Mouse (Mus musculus) neural tube, embryonic 11.5 days (tissue): ENCODE measurements around the gene Gm49388. TPM values are rescaled to one million over a fixed set of nuclear protein-coding genes. Genes with fewer than 3 reads are reported as not detected.
"Not testable (repeated sequence)": the region's sequence is repeated elsewhere in the genome, so short reads cannot be mapped to it uniquely, and the experiment has no call there.

ENCODE experiments used
- ATAC-seq: fragments of 200-750 bp; cut with Nextera tagmentation; 2 replicates; pipeline ENCODE4 v1.8.0; 2017; ENCODE audit warnings: moderate number of reproducible peaks, mild to moderate bottlenecking, moderate TSS enrichment, moderate library complexity; ENCODE audit not compliant: insufficient read depth, low FRiP score, low TSS enrichment
- DNase-seq: peaks from one replicate; pipeline ENCODE4 v3.0.0-alpha.2; 2015; ENCODE audit warnings: low spot score
- H3K27ac ChIP-seq: fragments of 300-500 bp; sonication (generic); 2 replicates; pipeline ENCODE4 v1.5.1; 2014; ENCODE audit warnings: low read depth, mild to moderate bottlenecking, low read length
- H3K27me3 ChIP-seq: fragments of 300-500 bp; sonication (generic); 2 replicates; pipeline ENCODE4 v1.6.1; 2014; ENCODE audit warnings: mild to moderate bottlenecking, low read length, mixed read lengths; ENCODE audit not compliant: control insufficient read depth, insufficient read depth
- H3K36me3 ChIP-seq: fragments of 300-500 bp; sonication (generic); 2 replicates; pipeline ENCODE4 v1.6.1; 2014; ENCODE audit warnings: mild to moderate bottlenecking, low read length, moderate library complexity, mixed read lengths; ENCODE audit not compliant: control insufficient read depth, insufficient read depth
- H3K4me1 ChIP-seq: fragments of 300-500 bp; sonication (generic); 2 replicates; pipeline ENCODE4 v1.6.1; 2014; ENCODE audit warnings: low read length, mixed read lengths; ENCODE audit not compliant: control insufficient read depth, insufficient read depth
- H3K4me2 ChIP-seq: fragments of 300-500 bp; sonication (generic); 2 replicates; pipeline ENCODE4 v1.6.1; 2014; ENCODE audit warnings: low read depth, mild to moderate bottlenecking, moderate library complexity
- H3K4me3 ChIP-seq: fragments of 300-500 bp; sonication (generic); 2 replicates; pipeline ENCODE4 v1.5.1; 2014; ENCODE audit warnings: low read depth, low read length
- H3K9ac ChIP-seq: fragments of 300-500 bp; sonication (generic); 2 replicates; pipeline ENCODE4 v1.6.1; 2014; ENCODE audit warnings: mild to moderate bottlenecking, low read length
- H3K9me3 ChIP-seq: fragments of 300-500 bp; sonication (generic); 2 replicates; pipeline ENCODE4 v1.6.1; 2016; ENCODE audit warnings: low read length; ENCODE audit not compliant: control insufficient read depth
- WGBS: fragments of 180-500 bp; shearing (Covaris S2); extraction: QIAGEN DNeasy Blood & Tissue Kit; methylation state at CpG from one replicate; pipeline ENCODE4 v1.1.7; 2014; 5-methylcytosine and 5-hydroxymethylcytosine counted together
- polyA plus RNA-seq: library from polyadenylated mRNA; unstranded; fragments of >200 nt; fragmentation: Nextera tagmentation; extraction: Ambion mirVana; gene quantifications from 2 replicates; pipeline ENCODE4 v1.2.1, GENCODE M21; 2014

Gene Gm49388
- polyA plus RNA-seq, 1 experiment from 2014 or later, result not detected

DNA sequence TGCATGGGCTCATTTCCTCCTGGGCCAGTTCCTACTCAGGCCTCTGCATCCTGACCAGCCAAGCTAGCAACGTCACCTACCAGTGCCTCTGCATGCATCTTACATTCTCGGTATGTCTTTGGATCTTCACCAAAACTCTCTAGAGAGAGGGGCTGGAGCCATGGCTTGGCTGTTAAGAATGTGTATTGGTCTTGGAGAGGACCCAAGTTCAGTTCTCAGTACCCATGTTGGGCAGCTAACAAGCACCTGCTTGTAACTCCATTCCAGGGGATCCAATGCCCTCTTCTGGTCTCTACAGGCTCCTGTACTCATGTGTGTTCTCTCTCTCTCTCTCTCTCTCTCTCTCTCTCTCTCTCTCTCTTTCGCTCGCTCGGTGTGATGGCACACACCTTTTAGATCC, 32.4 kb downstream of the Gm49388 start:
- H3K36me3 ChIP-seq, result no peaks in the 10 kb centered on the region
- H3K9ac ChIP-seq, result no peak overlapping the region
- no peak for ATAC-seq
- H3K4me2 ChIP-seq, result no peak overlapping the region
- 98% methylated on average over 5 of the region's 5 CpGs for WGBS
- no peak overlapping the region for H3K4me3 ChIP-seq
- no peaks in the 10 kb centered on the region for H3K9me3 ChIP-seq
- DNase-seq, result no peak
- H3K27me3 ChIP-seq, result no peaks in the 10 kb centered on the region
- H3K4me1 ChIP-seq, result no peaks in the 10 kb centered on the region
- H3K27ac ChIP-seq, result no peak overlapping the region

DNA sequence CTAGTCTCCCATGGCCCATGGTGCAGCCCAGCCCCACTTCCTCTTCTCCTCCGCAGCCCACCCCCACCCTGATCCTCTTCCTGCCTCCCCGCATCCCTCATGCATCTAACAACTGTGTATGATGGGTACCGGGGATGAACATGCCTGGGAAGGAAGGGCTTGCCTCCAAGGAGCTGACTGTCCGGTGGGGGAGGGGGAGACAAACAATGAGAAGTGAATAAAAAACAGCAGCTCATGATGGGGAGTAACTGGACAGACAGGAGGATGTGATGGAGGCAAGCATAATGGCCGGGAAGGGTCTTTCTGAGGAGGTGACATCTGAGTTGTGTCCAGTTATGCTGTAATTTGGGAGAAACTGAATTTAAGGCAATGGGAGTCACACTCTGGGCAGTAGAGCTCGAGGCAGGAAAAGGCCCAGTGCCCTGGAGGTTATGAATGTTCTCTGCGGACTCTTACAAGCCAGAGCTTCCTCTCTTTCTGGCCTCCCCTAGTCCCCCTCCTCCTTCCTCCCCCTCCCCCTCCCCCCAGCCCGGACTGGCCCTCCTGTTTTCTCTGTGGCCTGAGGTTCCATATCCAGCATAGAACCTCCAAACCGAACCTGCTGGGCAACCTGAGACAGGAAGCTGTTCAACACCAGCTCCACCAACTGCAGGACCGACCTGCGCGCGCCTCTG, 35.6 kb downstream of the Gm49388 start:
- Histone ChIP-seq H3K36me3 (no peaks in the 10 kb centered on the region), H3K4me2 (no peak overlapping the region), H3K27ac (no peak overlapping the region), H3K9ac (no peak overlapping the region), H3K9me3 (no peaks in the 10 kb centered on the region), H3K4me3 (no peak overlapping the region), H3K4me1 (peaks cover 3% of the 10 kb centered on the region; the same call in 1 of the 2 replicates), H3K27me3 (no peaks in the 10 kb centered on the region)
- whole genome bisulfite sequencing, result 74% methylated on average over 13 of the region's 13 CpGs
- DNase-seq (no peak), ATAC-seq (no peak)

GRCm38 (mm10) chr7:127822494-127822893, 37.1 kb downstream of the Gm49388 start:
- Histone ChIP-seq H3K27me3 (no peaks in the 10 kb centered on the region), H3K4me2 (no peak overlapping the region), H3K4me3 (no peak overlapping the region), H3K9ac (no peak overlapping the region), H3K27ac (no peak overlapping the region), H3K36me3 (no peaks in the 10 kb centered on the region), H3K9me3 (no peaks in the 10 kb centered on the region), H3K4me1 (peaks cover 3% of the 10 kb centered on the region; the same call in 1 of the 2 replicates)
- 86% methylated on average over 3 of the region's 3 CpGs for WGBS
- DNase-seq (no peak), ATAC-seq (no peak)

- Histone ChIP-seq H3K4me2 (peak overlapping the region; percentile 75), H3K4me1 (peaks cover 3% of the 10 kb centered on the region; the same call in 1 of the 2 replicates), H3K9ac (peak overlapping the region; percentile 79), H3K36me3 (no peaks in the 10 kb centered on the region), H3K27ac (no peak overlapping the region), H3K9me3 (no peaks in the 10 kb centered on the region), H3K4me3 (peak overlapping the region; percentile 67), H3K27me3 (no peaks in the 10 kb centered on the region)
- no peak for DNase-seq
- peak; percentile 15; the same call in 1 of the 2 replicates for ATAC-seq
- 72% methylated on average over 11 of the region's 11 CpGs for WGBS
Measured at GRCm38 (mm10) chr7:127823236-127824171, 38.1 kb downstream of the Gm49388 start.

GRCm38 (mm10) chr7:127824176-127824871, 38.9 kb downstream of the Gm49388 start, which contains the start of the genes Stx4a and Stx1b:
Stx4a (plus strand) TSS chr7:127824294.
Stx1b (minus strand) TSS chr7:127824549.
- 5% methylated on average over 28 of the region's 38 CpGs for whole genome bisulfite sequencing
- DNase-seq, result peak; percentile 80

GRCm38 (mm10) chr7:127835550-127835949, 50.1 kb downstream of the Gm49388 start:
- H3K4me3 ChIP-seq, result no peak overlapping the region
- ATAC-seq (no peak), DNase-seq (no peak)
- no peak overlapping the region for H3K4me2 ChIP-seq
- H3K36me3 ChIP-seq, result no peaks in the 10 kb centered on the region
- no peaks in the 10 kb centered on the region for H3K4me1 ChIP-seq
- H3K27ac ChIP-seq, result no peak overlapping the region
- 71% methylated on average over 2 of the region's 2 CpGs for WGBS
- H3K9ac ChIP-seq, result no peak overlapping the region
- H3K27me3 ChIP-seq, result no peaks in the 10 kb centered on the region
- no peaks in the 10 kb centered on the region for H3K9me3 ChIP-seq

More at GRCm38 (mm10) chr7:127824176-127824871, 38.9 kb downstream of the Gm49388 start, which contains the start of the genes Stx4a and Stx1b:
- Histone ChIP-seq H3K9ac (peak within 1 kb of the TSS; percentile 79), H3K27ac (0 out of 2 replicates have a peak within 1 kb of the TSS, but pooled peaks have one; percentile 53), H3K4me2 (peak within 1 kb of the TSS; percentile 75), H3K4me1 (peaks cover 3% of the 10 kb centered on the region; the same call in 1 of the 2 replicates), H3K9me3 (no peaks in the 10 kb centered on the region), H3K4me3 (peak within 1 kb of the TSS; percentile 67), H3K27me3 (no peaks in the 10 kb centered on the region), H3K36me3 (no peaks in the 10 kb centered on the region)
- ATAC-seq, result peak; percentile 86

DNA sequence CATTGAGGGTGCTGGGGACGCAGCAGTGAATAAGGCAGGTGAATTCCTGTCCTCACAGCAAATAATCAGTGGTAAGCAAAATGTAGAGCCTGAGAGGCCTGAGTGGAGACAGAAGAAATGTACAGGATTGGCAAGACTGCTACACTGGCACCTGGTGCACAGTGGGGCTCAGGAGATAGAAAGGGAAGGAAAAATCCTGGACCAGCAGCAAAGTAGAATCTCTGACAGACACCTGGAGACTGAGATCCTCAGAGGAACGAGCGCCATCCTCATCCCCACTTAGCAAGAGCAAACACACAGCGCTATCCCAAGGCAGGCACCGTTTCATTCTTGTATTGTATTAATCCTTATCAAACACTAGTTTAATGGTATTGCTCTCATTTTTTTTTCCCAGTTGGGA, 52.1 kb downstream of the Gm49388 start:
- ATAC-seq, result no peak
- no peak overlapping the region for H3K4me2 ChIP-seq
- no peak overlapping the region for H3K9ac ChIP-seq
- no peak overlapping the region for H3K27ac ChIP-seq
- H3K4me1 ChIP-seq, result peaks cover 3% of the 10 kb centered on the region; the same call in 1 of the 2 replicates
- no peaks in the 10 kb centered on the region for H3K9me3 ChIP-seq
- no peak for DNase-seq
- no peaks in the 10 kb centered on the region for H3K36me3 ChIP-seq
- WGBS, result 96% methylated on average over 5 of the region's 5 CpGs
- no peaks in the 10 kb centered on the region for H3K27me3 ChIP-seq
- no peak overlapping the region for H3K4me3 ChIP-seq

GRCm38 (mm10) chr7:127837878-127838277, 52.5 kb downstream of the Gm49388 start:
- not testable (repeated sequence) for ATAC-seq

More at GRCm38 (mm10) chr7:127837878-127838277, 52.5 kb downstream of the Gm49388 start:
- H3K4me2 ChIP-seq, H3K4me3 ChIP-seq, H3K27me3 ChIP-seq, H3K4me1 ChIP-seq, H3K36me3 ChIP-seq, H3K9me3 ChIP-seq, DNase-seq, H3K27ac ChIP-seq, H3K9ac ChIP-seq: not testable (repeated sequence)
- WGBS, result 79% methylated on average over 4 of the region's 4 CpGs
